Mouse (Mus musculus): Measurements from ENCODE around the gene Atp23. TPM values are rescaled to one million over a fixed set of nuclear protein-coding genes. Genes with fewer than 3 reads are reported as not detected.

Atp23 gene
- polyA plus RNA-seq, 1 experiment = 0.09 TPM

DNA sequence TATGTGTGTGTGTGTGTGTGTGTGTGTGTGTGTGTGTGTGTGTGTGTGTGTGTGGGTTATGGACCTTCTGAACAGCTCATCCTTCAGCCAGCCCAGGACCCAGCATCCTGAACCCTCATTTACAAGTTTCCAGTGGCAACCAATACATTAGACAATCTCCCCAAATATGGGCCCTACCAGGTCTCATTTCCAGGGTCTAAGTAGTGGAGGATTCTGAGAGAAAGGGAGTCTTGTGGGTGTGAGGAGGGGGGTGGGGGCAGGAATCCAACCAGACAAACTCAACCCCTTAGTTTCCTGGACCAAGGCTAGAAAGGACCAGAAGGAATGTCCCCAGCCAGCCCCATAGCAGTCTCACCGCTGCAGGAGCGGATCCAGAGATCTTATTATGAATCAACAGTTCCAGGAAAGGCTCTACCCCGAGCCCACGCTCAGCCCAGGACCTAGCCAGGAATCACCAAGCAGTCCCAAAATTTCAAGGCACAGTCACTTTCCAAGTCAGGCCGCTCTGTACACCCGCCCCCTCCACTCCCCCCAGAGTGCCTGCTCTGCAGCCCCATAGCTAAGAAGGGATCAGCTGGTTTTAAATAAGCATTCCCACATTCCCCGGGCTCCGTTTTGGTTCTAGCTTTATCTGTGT is 30.1 kb upstream of the Atp23 start:
- no peaks in the 10 kb centered on the region for H3K9me3 ChIP-seq (ENCODE audit: control insufficient read depth, low read length)
- TF ChIP-seq GATA1 (IDR thresholded peaks at IDR 0.05; ENCODE audit: low read length) (no peak), TAL1 (IDR thresholded peaks at IDR 0.05; ENCODE audit: low read length) (no peak)
- H3K4me1 ChIP-seq (ENCODE audit: control insufficient read depth) = no peaks in the 10 kb centered on the region; the same call in 1 of the 2 replicates
- peaks cover 37% of the 10 kb centered on the region for H3K27me3 ChIP-seq (ENCODE audit: control insufficient read depth)
- no peaks in the 10 kb centered on the region for H3K36me3 ChIP-seq (ENCODE audit: control insufficient read depth)
- H3K4me3 ChIP-seq (replicated peaks) = no peak overlapping the region

DNA sequence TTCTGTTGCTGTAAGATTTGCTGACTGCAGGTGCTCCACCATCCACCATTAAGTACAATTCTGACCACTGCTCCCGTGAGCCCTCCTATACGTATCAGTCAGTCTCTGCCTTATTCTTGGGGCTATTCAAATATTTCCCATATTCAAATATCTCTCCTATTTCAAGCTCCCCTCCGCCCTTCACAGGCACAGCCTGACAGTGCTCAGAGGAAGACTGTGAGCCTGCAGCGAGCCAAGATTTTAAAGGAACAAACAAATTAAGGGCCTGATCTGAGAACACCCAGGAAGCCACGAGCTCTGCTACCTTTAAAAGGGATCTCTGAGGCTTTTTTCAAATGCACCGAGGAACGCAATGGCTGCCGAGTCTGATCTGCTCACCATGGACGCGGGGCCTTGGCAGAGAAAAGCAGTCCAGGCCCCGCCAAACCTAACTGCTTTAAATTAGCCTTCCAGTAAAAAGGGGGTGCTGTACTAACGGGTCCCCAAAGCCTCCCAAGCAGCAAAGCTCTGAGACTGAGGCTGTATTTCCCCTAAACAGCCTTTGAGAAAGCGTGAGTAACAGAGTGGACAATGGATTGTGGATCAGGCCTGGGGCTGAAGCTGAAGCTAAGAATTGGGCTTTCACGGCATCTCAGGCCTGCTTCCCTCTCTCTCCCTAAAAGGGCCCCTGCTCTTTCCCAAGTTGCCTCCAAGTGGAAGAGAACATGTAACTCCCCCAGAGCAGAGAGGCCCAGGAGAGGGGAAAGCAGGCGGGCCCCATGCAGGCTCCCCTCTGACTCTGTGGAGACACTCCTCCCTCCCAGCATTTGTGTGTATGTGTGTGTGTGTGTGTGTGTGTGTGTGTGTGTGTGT is 29.3 kb upstream of the Atp23 start:
- H3K9me3 ChIP-seq (ENCODE audit: control insufficient read depth, low read length) = no peaks in the 10 kb centered on the region
- H3K27me3 ChIP-seq (ENCODE audit: control insufficient read depth) = peaks cover 45% of the 10 kb centered on the region
- TF ChIP-seq GATA1 (IDR thresholded peaks at IDR 0.05; ENCODE audit: low read length) (no peak), TAL1 (IDR thresholded peaks at IDR 0.05; ENCODE audit: low read length) (no peak)
- no peaks in the 10 kb centered on the region for H3K36me3 ChIP-seq (ENCODE audit: control insufficient read depth)
- no peak overlapping the region for H3K4me3 ChIP-seq (replicated peaks)
- H3K4me1 ChIP-seq (ENCODE audit: control insufficient read depth) = no peaks in the 10 kb centered on the region; the same call in 1 of the 2 replicates

DNA sequence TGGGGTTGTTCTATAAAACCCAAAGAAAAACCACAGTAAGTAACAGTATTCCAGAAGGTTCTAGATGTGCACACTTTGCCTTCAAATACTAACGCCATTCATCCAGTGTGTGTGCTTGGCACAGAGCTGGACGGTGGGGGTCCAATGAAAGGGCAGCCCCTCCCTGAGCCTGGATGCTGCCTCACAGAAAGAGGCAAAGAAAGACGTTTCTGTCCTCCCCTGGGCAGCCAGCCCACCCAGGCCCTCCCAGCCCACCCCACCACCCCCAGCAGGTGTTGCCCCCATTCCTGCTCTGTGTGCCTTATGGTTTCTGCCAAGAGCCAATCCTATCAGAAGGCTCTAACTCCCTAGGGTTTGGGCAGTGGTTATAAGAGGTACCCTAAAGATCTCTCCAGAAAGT is 28.4 kb upstream of the Atp23 start:
- no peaks in the 10 kb centered on the region for H3K36me3 ChIP-seq (ENCODE audit: control insufficient read depth)
- H3K27me3 ChIP-seq (ENCODE audit: control insufficient read depth) = peaks cover 47% of the 10 kb centered on the region
- no peaks in the 10 kb centered on the region for H3K9me3 ChIP-seq (ENCODE audit: control insufficient read depth, low read length)
- H3K4me3 ChIP-seq (replicated peaks) = no peak overlapping the region
- TF ChIP-seq TAL1 (IDR thresholded peaks at IDR 0.05; ENCODE audit: low read length) (no peak), GATA1 (IDR thresholded peaks at IDR 0.05; ENCODE audit: low read length) (no peak)
- H3K4me1 ChIP-seq (ENCODE audit: control insufficient read depth) = no peaks in the 10 kb centered on the region; the same call in 1 of the 2 replicates

DNA sequence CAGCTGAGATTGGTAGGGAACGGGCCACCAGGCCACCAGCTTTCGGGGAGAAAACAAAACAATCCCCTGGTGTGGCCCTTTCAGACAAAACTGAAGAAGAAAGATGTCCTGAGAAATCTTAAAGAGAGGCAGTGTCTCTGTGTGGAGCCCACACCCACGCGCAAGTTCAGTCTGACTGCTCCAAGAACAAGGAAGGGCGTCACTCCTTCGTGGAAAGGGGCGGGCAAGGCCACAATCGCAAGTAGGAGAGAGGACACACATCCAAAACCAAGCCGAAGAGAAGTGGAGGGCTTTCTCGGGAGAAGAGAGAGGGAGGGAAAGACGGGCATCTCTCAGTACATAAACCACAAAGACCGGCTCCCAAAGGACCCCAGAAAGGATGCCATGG is 27.7 kb upstream of the Atp23 start:
- TF ChIP-seq GATA1 (IDR thresholded peaks at IDR 0.05; ENCODE audit: low read length) (no peak), TAL1 (IDR thresholded peaks at IDR 0.05; ENCODE audit: low read length) (no peak)
- Histone ChIP-seq H3K36me3 (ENCODE audit: control insufficient read depth) (no peaks in the 10 kb centered on the region), H3K27me3 (ENCODE audit: control insufficient read depth) (peaks cover 47% of the 10 kb centered on the region), H3K9me3 (ENCODE audit: control insufficient read depth, low read length) (no peaks in the 10 kb centered on the region), H3K4me3 (replicated peaks) (no peak overlapping the region), H3K4me1 (ENCODE audit: control insufficient read depth) (no peaks in the 10 kb centered on the region; the same call in 1 of the 2 replicates)

DNA sequence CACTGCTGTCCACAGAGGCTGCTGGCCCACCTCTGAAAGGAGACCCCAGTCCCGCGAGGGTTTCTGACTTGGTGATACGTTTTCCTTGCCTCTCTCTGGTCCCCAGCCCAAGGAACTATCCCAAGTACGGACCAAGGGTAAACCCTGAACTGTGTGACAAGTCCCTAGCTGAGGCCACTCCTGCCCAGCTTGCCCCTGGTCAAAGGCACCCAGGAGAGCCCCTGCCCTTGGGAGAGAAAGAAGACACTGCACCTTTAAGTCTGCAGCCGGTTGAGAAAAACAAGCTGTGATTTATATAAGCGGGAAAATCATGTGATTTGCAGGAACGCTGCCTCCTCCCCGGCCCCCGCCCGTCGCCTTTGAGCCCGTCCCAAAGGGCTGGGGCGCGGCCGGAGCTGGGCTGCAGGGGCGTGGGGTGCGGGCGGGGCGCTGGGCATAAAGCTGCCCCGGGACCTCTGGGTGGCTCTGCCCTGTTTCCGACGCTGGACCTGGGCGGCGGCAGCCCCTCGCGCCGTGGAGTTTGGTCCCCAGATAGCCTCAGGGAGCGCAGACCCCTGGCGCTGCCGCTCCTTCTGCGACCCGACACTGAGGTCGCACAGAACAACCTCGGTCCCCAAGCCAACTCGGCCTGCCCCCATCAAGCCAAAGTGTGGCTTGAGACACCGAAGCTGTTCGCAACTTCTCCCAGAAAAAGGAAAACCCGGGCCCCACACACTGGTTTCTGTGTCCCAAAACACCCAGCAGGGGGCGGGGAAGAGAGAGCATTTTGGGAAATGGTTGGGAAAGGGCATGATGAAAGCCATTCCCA is 27.1 kb upstream of the Atp23 start:
- TF ChIP-seq GATA1 (IDR thresholded peaks at IDR 0.05; ENCODE audit: low read length) = no peak
- no peak for TF ChIP-seq TAL1 (IDR thresholded peaks at IDR 0.05; ENCODE audit: low read length)

DNA sequence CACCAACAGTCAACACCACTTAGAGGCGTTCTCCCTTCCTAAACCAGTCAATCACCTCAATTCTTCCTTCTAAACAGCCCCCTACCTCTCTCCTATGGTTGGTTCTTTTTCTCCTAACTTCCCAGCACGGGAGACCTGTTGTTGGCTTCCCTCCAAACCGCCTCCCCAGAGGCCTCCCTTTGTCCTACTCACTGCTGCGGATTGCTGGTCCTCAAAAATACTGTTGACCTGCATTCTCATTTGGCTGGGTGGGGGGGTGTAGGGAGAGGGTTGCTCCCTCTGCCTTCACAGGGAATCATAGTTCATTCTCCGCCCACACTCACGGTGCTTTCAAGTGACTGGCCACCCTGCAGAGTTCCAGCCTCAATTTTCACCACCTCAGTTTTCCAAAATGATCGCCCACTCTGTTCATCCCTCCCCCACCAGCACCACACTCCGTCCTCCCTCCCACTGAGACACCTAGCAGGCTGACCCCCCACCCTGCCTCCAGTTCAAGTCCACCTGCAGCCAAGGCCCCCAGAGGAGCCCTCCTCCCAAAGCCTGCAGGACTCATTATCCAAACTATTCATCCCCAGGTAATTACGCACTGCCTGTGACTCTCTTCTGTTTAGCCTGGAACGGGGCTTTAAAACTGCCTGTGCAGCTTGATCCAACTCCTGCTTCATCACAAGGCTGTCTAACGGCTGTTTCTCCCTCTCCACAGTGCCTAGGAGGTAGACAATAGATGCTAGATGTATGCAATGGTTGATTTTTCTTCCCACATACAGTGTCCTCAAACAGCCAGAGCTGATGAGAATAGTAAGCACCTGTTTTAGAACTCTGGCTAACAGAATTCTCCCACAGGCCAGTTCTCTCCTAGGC is 26.2 kb upstream of the Atp23 start:
- Histone ChIP-seq H3K27me3 (ENCODE audit: control insufficient read depth) (peaks cover 47% of the 10 kb centered on the region), H3K9me3 (ENCODE audit: control insufficient read depth, low read length) (no peaks in the 10 kb centered on the region), H3K4me3 (replicated peaks) (no peak overlapping the region), H3K36me3 (ENCODE audit: control insufficient read depth) (no peaks in the 10 kb centered on the region), H3K4me1 (ENCODE audit: control insufficient read depth) (no peaks in the 10 kb centered on the region; the same call in 1 of the 2 replicates)
- TF ChIP-seq GATA1 (IDR thresholded peaks at IDR 0.05; ENCODE audit: low read length) = no peak
- no peak for TF ChIP-seq TAL1 (IDR thresholded peaks at IDR 0.05; ENCODE audit: low read length)

More for the DNA sequence above, 27.1 kb upstream of the Atp23 start:
- Histone ChIP-seq H3K9me3 (ENCODE audit: control insufficient read depth, low read length) (no peaks in the 10 kb centered on the region), H3K27me3 (ENCODE audit: control insufficient read depth) (peaks cover 47% of the 10 kb centered on the region), H3K36me3 (ENCODE audit: control insufficient read depth) (no peaks in the 10 kb centered on the region), H3K4me1 (ENCODE audit: control insufficient read depth) (no peaks in the 10 kb centered on the region; the same call in 1 of the 2 replicates), H3K4me3 (replicated peaks) (peak overlapping the region; percentile 44)

DNA sequence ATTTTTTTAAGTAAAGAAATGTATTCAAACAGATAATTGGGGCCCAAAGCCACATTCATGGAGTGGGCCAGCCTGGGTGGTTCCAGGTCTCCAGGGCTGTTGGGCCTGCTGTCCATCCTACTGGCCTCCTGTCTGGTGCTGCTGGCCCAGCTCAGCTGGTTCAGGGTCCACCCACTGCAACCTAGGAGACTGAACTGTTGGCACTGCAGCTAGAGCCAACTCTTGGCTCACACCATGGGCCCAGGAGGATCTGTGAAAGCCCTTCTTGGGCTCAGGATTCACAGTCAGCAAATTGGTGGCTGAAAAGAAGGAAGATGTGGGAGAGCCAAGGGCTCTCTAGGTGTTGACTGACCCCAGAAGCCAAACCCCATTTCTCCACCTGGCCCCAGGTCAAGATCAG is 24.2 kb upstream of the Atp23 start:
- TF ChIP-seq GATA1 (IDR thresholded peaks at IDR 0.05; ENCODE audit: low read length) (no peak), TAL1 (IDR thresholded peaks at IDR 0.05; ENCODE audit: low read length) (no peak)
- Histone ChIP-seq H3K9me3 (ENCODE audit: control insufficient read depth, low read length) (peaks cover 3% of the 10 kb centered on the region), H3K36me3 (ENCODE audit: control insufficient read depth) (no peaks in the 10 kb centered on the region), H3K4me1 (ENCODE audit: control insufficient read depth) (no peaks in the 10 kb centered on the region; the same call in 1 of the 2 replicates), H3K27me3 (ENCODE audit: control insufficient read depth) (peaks cover 45% of the 10 kb centered on the region), H3K4me3 (replicated peaks) (no peak overlapping the region)

DNA sequence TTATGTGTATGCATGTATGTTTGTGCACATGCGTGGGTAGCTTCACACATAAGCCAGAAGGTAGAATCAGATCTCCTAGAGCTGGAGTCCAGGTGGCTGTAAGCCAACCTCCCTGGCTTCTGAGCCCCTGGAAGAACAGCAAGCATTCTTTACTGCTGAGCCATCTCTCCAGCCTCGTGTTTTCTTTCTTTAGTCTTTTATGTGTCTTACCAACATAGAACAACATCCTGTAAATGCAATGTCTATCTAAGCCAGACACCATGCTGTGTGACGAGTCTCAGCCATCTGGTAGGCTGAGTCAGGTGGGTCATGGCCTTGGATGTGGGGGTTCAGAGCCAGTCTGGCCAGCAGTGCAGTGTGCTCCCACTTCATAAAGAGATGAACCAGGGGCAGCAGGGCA is 22.9 kb upstream of the Atp23 start:
- Histone ChIP-seq H3K27me3 (ENCODE audit: control insufficient read depth) (peaks cover 37% of the 10 kb centered on the region), H3K36me3 (ENCODE audit: control insufficient read depth) (no peaks in the 10 kb centered on the region), H3K4me3 (replicated peaks) (no peak overlapping the region), H3K9me3 (ENCODE audit: control insufficient read depth, low read length) (peaks cover 9% of the 10 kb centered on the region), H3K4me1 (ENCODE audit: control insufficient read depth) (no peaks in the 10 kb centered on the region; the same call in 1 of the 2 replicates)
- no peak for TF ChIP-seq TAL1 (IDR thresholded peaks at IDR 0.05; ENCODE audit: low read length)
- no peak for TF ChIP-seq GATA1 (IDR thresholded peaks at IDR 0.05; ENCODE audit: low read length)
